Mouse (Mus musculus) cerebellum, adult 2 months (tissue): ENCODE measurements around the gene Phf21a.

Experiments
- CTCF ChIP-seq: fragments of 200-500 bp; IDR thresholded peaks from 2 replicates; pipeline ENCODE4 v1.5.1; 2011; ENCODE audit warnings: low read depth, mild to moderate bottlenecking, control low read depth, low read length, moderate library complexity, borderline replicate concordance; ENCODE audit not compliant: insufficient read depth
- POLR2A ChIP-seq: fragments of 200-500 bp; IDR thresholded peaks from 2 replicates; pipeline ENCODE4 v1.6.1; 2011; ENCODE audit warnings: low read length, control low read depth, borderline replicate concordance; ENCODE audit not compliant: insufficient read depth

DNA sequence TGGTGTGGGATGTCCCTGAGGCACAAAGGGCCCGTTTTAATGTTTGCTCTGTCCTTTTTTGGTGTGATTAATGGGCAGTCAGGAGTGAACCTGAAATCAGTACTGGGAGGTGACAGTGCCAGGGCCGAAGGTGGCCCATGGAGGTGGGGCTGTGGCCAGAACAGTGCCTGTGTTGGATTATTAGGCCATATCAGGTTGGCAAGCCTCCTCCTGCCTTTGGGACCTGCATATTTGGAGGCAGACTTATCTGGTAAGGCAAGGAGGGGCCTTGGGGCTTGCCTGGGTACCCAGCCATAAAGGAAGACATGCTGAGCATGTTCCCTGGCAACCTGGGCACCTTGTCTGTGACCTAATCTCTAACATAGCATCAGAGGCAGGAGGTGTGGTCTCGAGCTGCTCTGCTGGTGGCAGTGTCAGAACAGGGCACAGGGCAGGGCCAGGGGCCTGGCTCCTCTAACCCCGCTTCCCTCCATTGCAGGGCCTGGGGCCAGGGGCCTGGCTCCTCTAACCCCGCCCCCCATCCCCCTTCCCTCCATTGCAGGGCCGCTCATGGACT lies 287.7 kb downstream of the Phf21a start:
- TF ChIP-seq CTCF (no peak), POLR2A (no peak)
